Mouse (Mus musculus): Measurements from ENCODE around the gene Spag7.

DNA sequence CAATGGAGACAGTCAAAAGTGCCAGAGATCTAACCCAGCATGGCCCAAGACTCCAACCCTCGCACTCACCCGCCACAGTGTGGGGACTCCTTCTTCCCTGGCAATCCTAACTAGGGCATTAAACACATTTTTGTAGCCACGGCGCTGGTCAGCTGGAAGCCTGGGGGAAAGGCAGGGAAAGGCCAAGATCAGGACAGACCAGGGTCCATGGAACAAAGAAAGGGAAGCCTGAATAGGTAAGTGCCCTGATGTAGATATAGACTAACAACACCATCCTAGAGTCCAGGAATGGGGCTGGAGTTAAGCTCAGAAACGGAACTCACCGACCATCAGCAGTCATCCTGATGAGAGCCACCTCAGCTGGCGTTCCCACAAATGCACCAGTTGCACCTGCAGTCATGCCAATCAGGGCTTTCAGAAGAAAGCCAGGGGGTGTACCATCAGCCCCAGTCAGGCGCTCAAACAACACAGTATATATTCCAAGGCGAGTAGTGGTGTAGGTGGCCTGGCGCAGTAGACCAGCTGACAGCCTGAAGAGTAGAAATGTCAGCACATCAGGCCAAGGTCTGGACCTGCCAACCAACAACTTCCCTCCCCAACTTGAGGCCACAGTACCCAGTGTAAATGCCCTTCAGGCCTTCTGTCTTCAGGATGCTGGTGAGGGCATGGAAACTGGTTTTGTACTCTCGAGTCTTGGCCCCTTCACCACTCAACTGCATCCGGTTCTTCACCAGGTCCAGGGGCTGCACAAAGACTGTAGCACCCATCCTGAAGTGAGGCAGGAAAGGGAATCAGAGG is 23.6 kb downstream of the Spag7 start:
- no peak for TF ChIP-seq USF1 (IDR thresholded peaks at IDR 0.05; ENCODE audit: low read depth)
- TF ChIP-seq MAX (IDR thresholded peaks at IDR 0.05; ENCODE audit: low read depth), result no peak
- no peak for TF ChIP-seq E2F4 (IDR thresholded peaks at IDR 0.05; ENCODE audit: insufficient read depth)
- no peak for TF ChIP-seq CEBPB (IDR thresholded peaks at IDR 0.05; ENCODE audit: insufficient read depth, poor library complexity, severe bottlenecking)

All from myocyte (in vitro differentiated cells).